Mouse (Mus musculus) kidney, embryonic 15.5 days (tissue): ENCODE measurements around the gene Sar1b. TPM values are rescaled to one million over a fixed set of nuclear protein-coding genes. Genes with fewer than 3 reads are reported as not detected.
"Not testable (repeated sequence)": the region's sequence is repeated elsewhere in the genome, so short reads cannot be mapped to it uniquely, and the experiment has no call there.

Experiments
- ATAC-seq: fragments of 200-750 bp; cut with Nextera tagmentation; replicated peaks from 2 replicates; pipeline ENCODE4 v1.8.0; 2017; ENCODE audit warnings: moderate TSS enrichment; ENCODE audit not compliant: low FRiP score
- H3K27ac ChIP-seq: fragments of 300-500 bp; sonication (generic); 2 replicates; pipeline ENCODE4 v1.5.1; 2015; ENCODE audit warnings: mild to moderate bottlenecking, inconsistent platforms
- H3K27me3 ChIP-seq: fragments of 300-500 bp; sonication (generic); 2 replicates; pipeline ENCODE4 v1.6.1; 2015; ENCODE audit warnings: inconsistent platforms
- H3K36me3 ChIP-seq: fragments of 300-500 bp; sonication (generic); 2 replicates; pipeline ENCODE4 v1.6.1; 2015; ENCODE audit warnings: inconsistent platforms
- H3K4me1 ChIP-seq: fragments of 300-500 bp; sonication (generic); 2 replicates; pipeline ENCODE4 v1.6.1; 2015; ENCODE audit warnings: inconsistent platforms
- H3K4me2 ChIP-seq: fragments of 300-500 bp; sonication (generic); 2 replicates; pipeline ENCODE4 v1.6.1; 2015; ENCODE audit warnings: moderate library complexity, mild to moderate bottlenecking, inconsistent platforms
- H3K4me3 ChIP-seq: fragments of 300-500 bp; sonication (generic); replicated peaks from 2 replicates; pipeline ENCODE4 v1.5.1; 2015; ENCODE audit warnings: mild to moderate bottlenecking, inconsistent platforms
- H3K9ac ChIP-seq: fragments of 300-500 bp; sonication (generic); 2 replicates; pipeline ENCODE4 v1.6.1; 2015; ENCODE audit warnings: mild to moderate bottlenecking, inconsistent platforms
- H3K9me3 ChIP-seq: fragments of 300-500 bp; sonication (generic); replicated peaks from 2 replicates; pipeline ENCODE4 v1.6.1; 2016; ENCODE audit warnings: inconsistent platforms
- WGBS: fragments of 180-500 bp; shearing (Covaris S2); methylation state at CpG from one replicate; pipeline ENCODE4 v1.1.7; 2015; ENCODE audit warnings: mixed read lengths; 5-methylcytosine and 5-hydroxymethylcytosine counted together
- polyA plus RNA-seq: library from polyadenylated mRNA; unstranded; fragments of >200 nt; fragmentation: Nextera tagmentation; extraction: Ambion mirVana; gene quantifications from 2 replicates; pipeline ENCODE4 v1.2.1, GENCODE M21; 2015

Gene Sar1b
- polyA plus RNA-seq, 1 experiment from 2014 or later = 114 TPM

- Histone ChIP-seq H3K9me3 (no peaks in the 10 kb centered on the region), H3K36me3 (peaks cover 74% of the 10 kb centered on the region), H3K4me2 (no peak overlapping the region), H3K9ac (no peak overlapping the region), H3K27ac (no peak overlapping the region), H3K4me1 (no peaks in the 10 kb centered on the region), H3K4me3 (no peak overlapping the region), H3K27me3 (no peaks in the 10 kb centered on the region)
- 88% methylated on average over 6 of the region's 6 CpGs for WGBS
- ATAC-seq = no peak
Observed at GRCm38 (mm10) chr11:51782721-51783120, 19.2 kb downstream of the Sar1b start.

GRCm38 (mm10) chr11:51785926-51786325 is 22.4 kb downstream of the Sar1b start:
- Histone ChIP-seq H3K27me3 (no peaks in the 10 kb centered on the region), H3K9me3 (no peaks in the 10 kb centered on the region), H3K9ac (no peak overlapping the region), H3K4me1 (no peaks in the 10 kb centered on the region), H3K4me3 (no peak overlapping the region), H3K36me3 (peaks cover 85% of the 10 kb centered on the region), H3K27ac (no peak overlapping the region), H3K4me2 (no peak overlapping the region)
- ATAC-seq = no peak
- 90% methylated on average over 6 of the region's 6 CpGs for WGBS

- not testable (repeated sequence) for H3K9me3 ChIP-seq, ATAC-seq, H3K4me1 ChIP-seq, H3K4me3 ChIP-seq, H3K27me3 ChIP-seq, H3K9ac ChIP-seq, H3K4me2 ChIP-seq, H3K27ac ChIP-seq
- peaks cover 72% of the 10 kb centered on the region for H3K36me3 ChIP-seq
- whole genome bisulfite sequencing = 89% methylated on average over 4 of the region's 4 CpGs
Observed at GRCm38 (mm10) chr11:51789735-51790134, 26.2 kb downstream of the Sar1b start.

GRCm38 (mm10) chr11:51790662-51791061 is 27.2 kb downstream of the Sar1b start:
- 85% methylated on average over 7 of the region's 7 CpGs for WGBS
- no peak for ATAC-seq

GRCm38 (mm10) chr11:51796272-51796671 is 32.8 kb downstream of the Sar1b start:
- Histone ChIP-seq H3K4me3 (no peak overlapping the region), H3K27me3 (no peaks in the 10 kb centered on the region), H3K9me3 (no peaks in the 10 kb centered on the region), H3K27ac (no peak overlapping the region), H3K4me2 (no peak overlapping the region), H3K36me3 (peaks cover 16% of the 10 kb centered on the region), H3K9ac (no peak overlapping the region), H3K4me1 (0 out of 2 replicates have a peak, but pooled peaks cover 3% of the 10 kb centered on the region)
- ATAC-seq = no peak
- 78% methylated on average over 4 of the region's 4 CpGs for WGBS

More at GRCm38 (mm10) chr11:51790662-51791061, 27.2 kb downstream of the Sar1b start:
- Histone ChIP-seq H3K27ac (no peak overlapping the region), H3K36me3 (peaks cover 68% of the 10 kb centered on the region), H3K27me3 (no peaks in the 10 kb centered on the region), H3K4me1 (no peaks in the 10 kb centered on the region), H3K9me3 (no peaks in the 10 kb centered on the region), H3K9ac (no peak overlapping the region), H3K4me3 (no peak overlapping the region), H3K4me2 (no peak overlapping the region)

GRCm38 (mm10) chr11:51800634-51801325 is 37.3 kb downstream of the Sar1b start:
- H3K4me3 ChIP-seq = no peak overlapping the region
- H3K4me2 ChIP-seq = no peak overlapping the region
- no peak for ATAC-seq
- peaks cover 7% of the 10 kb centered on the region for H3K4me1 ChIP-seq
- 45% methylated on average over 8 of the region's 8 CpGs for WGBS
- no peak overlapping the region for H3K27ac ChIP-seq
- H3K9ac ChIP-seq = no peak overlapping the region
- H3K9me3 ChIP-seq = no peaks in the 10 kb centered on the region
- H3K36me3 ChIP-seq = no peaks in the 10 kb centered on the region
- H3K27me3 ChIP-seq = no peaks in the 10 kb centered on the region

- H3K4me1 ChIP-seq = peaks cover 17% of the 10 kb centered on the region
- WGBS = 21% methylated on average over 17 of the region's 17 CpGs
- no peaks in the 10 kb centered on the region for H3K9me3 ChIP-seq
- H3K4me3 ChIP-seq = peak overlapping the region; percentile 55
- ATAC-seq = peak; percentile 82
- no peaks in the 10 kb centered on the region for H3K27me3 ChIP-seq
- peak overlapping the region; percentile 44; the same call in 1 of the 2 replicates for H3K9ac ChIP-seq
- peak overlapping the region; percentile 73 for H3K27ac ChIP-seq
- no peaks in the 10 kb centered on the region for H3K36me3 ChIP-seq
- peak overlapping the region; percentile 76 for H3K4me2 ChIP-seq
Observed at GRCm38 (mm10) chr11:51805221-51805981, 41.9 kb downstream of the Sar1b start.

- Histone ChIP-seq H3K4me3 (no peak overlapping the region), H3K36me3 (no peaks in the 10 kb centered on the region), H3K4me2 (no peak overlapping the region), H3K9me3 (0 out of 2 replicates have a peak, but pooled peaks cover 3% of the 10 kb centered on the region), H3K4me1 (peaks cover 14% of the 10 kb centered on the region), H3K9ac (no peak overlapping the region), H3K27ac (peak overlapping the region; percentile 13; the same call in 1 of the 2 replicates), H3K27me3 (no peaks in the 10 kb centered on the region)
- no peak for ATAC-seq
- 43% methylated on average over 13 of the region's 13 CpGs for WGBS
Observed at GRCm38 (mm10) chr11:51807108-51807879, 43.8 kb downstream of the Sar1b start.

GRCm38 (mm10) chr11:51809632-51810224 is 46.2 kb downstream of the Sar1b start:
- Histone ChIP-seq H3K9ac (no peak overlapping the region), H3K9me3 (0 out of 2 replicates have a peak, but pooled peaks cover 3% of the 10 kb centered on the region), H3K4me1 (peaks cover 14% of the 10 kb centered on the region), H3K36me3 (no peaks in the 10 kb centered on the region), H3K4me2 (no peak overlapping the region), H3K27me3 (no peaks in the 10 kb centered on the region), H3K27ac (no peak overlapping the region), H3K4me3 (no peak overlapping the region)
- WGBS = 65% methylated on average over 6 of the region's 6 CpGs
- no peak for ATAC-seq

GRCm38 (mm10) chr11:51811230-51811629 is 47.7 kb downstream of the Sar1b start:
- Histone ChIP-seq H3K27me3 (no peaks in the 10 kb centered on the region), H3K4me2 (no peak overlapping the region), H3K9ac (no peak overlapping the region), H3K9me3 (0 out of 2 replicates have a peak, but pooled peaks cover 3% of the 10 kb centered on the region), H3K4me3 (no peak overlapping the region), H3K36me3 (no peaks in the 10 kb centered on the region), H3K4me1 (peaks cover 9% of the 10 kb centered on the region), H3K27ac (no peak overlapping the region)
- 86% methylated on average over 4 of the region's 4 CpGs for WGBS
- no peak for ATAC-seq

- Histone ChIP-seq H3K27me3 (no peaks in the 10 kb centered on the region), H3K4me1 (peaks cover 8% of the 10 kb centered on the region), H3K27ac (no peak overlapping the region), H3K36me3 (peaks cover 4% of the 10 kb centered on the region; the same call in 1 of the 2 replicates), H3K9me3 (0 out of 2 replicates have a peak, but pooled peaks cover 3% of the 10 kb centered on the region), H3K9ac (no peak overlapping the region), H3K4me3 (no peak overlapping the region), H3K4me2 (no peak overlapping the region)
- no peak for ATAC-seq
- 87% methylated on average over 8 of the region's 8 CpGs for WGBS
Observed at GRCm38 (mm10) chr11:51812022-51812546, 48.6 kb downstream of the Sar1b start.
